Mouse (Mus musculus): ENCODE results near the gene Amigo1.
A peak's percentile ranks its signal among the peaks of the same experiment; 100 is the strongest.

- TF ChIP-seq GATA1 (IDR thresholded peaks at IDR 0.05; ENCODE audit: borderline replicate concordance, low read length), result no peak
- TF ChIP-seq FLI1 (IDR thresholded peaks at IDR 0.05; ENCODE audit: low read length), result peak; percentile 98
Observed at GRCm38 (mm10) chr3:108145534-108146445, 40.3 kb upstream of the Amigo1 start, which contains the start of gene Gnai3.

Data from megakaryocyte, embryonic 14.5 days (primary cell).